Mouse (Mus musculus) embryonic facial prominence, embryonic 13.5 days (tissue): ENCODE measurements around the gene Hcrt. TPM values are rescaled to one million over a fixed set of nuclear protein-coding genes. Genes with fewer than 3 reads are reported as not detected.

Experiments
- ATAC-seq: fragments of 200-750 bp; cut with Nextera tagmentation; 2 replicates; pipeline ENCODE4 v1.8.0; 2017; ENCODE audit warnings: low read depth; ENCODE audit not compliant: insufficient number of reproducible peaks, insufficient read depth, low FRiP score, low TSS enrichment
- H3K27ac ChIP-seq: fragments of 300-500 bp; sonication (generic); 2 replicates; pipeline ENCODE4 v1.5.1; 2015; ENCODE audit warnings: moderate library complexity, mild to moderate bottlenecking, inconsistent platforms
- H3K27me3 ChIP-seq: fragments of 300-500 bp; sonication (generic); 2 replicates; pipeline ENCODE4 v1.6.1; 2015; ENCODE audit warnings: mild to moderate bottlenecking, inconsistent platforms
- H3K36me3 ChIP-seq: fragments of 300-500 bp; sonication (generic); 2 replicates; pipeline ENCODE4 v1.6.1; 2015; ENCODE audit warnings: mild to moderate bottlenecking, inconsistent platforms
- H3K4me1 ChIP-seq: fragments of 300-500 bp; sonication (generic); 2 replicates; pipeline ENCODE4 v1.6.1; 2015; ENCODE audit warnings: inconsistent platforms
- H3K4me2 ChIP-seq: fragments of 300-500 bp; sonication (generic); 2 replicates; pipeline ENCODE4 v1.6.1; 2015; ENCODE audit warnings: moderate library complexity, mild to moderate bottlenecking, inconsistent platforms
- H3K4me3 ChIP-seq: fragments of 300-500 bp; sonication (generic); 2 replicates; pipeline ENCODE4 v1.5.1; 2015; ENCODE audit warnings: mild to moderate bottlenecking, inconsistent platforms
- H3K9ac ChIP-seq: fragments of 300-500 bp; sonication (generic); 2 replicates; pipeline ENCODE4 v1.6.1; 2015; ENCODE audit warnings: mild to moderate bottlenecking, inconsistent platforms
- H3K9me3 ChIP-seq: fragments of 300-500 bp; sonication (generic); 2 replicates; pipeline ENCODE4 v1.6.1; 2016; ENCODE audit warnings: inconsistent platforms
- WGBS: fragments of 180-500 bp; shearing (Covaris S2); methylation state at CpG from one replicate; pipeline ENCODE4 v1.1.7; 2015; ENCODE audit warnings: mixed read lengths; 5-methylcytosine and 5-hydroxymethylcytosine counted together
- polyA plus RNA-seq: library from polyadenylated mRNA; unstranded; fragments of >200 nt; fragmentation: Nextera tagmentation; extraction: Ambion mirVana; gene quantifications from 2 replicates; pipeline ENCODE4 v1.2.1, GENCODE M21; 2015

Hcrt gene
- polyA plus RNA-seq, 1 experiment from 2014 or later: not detected

DNA sequence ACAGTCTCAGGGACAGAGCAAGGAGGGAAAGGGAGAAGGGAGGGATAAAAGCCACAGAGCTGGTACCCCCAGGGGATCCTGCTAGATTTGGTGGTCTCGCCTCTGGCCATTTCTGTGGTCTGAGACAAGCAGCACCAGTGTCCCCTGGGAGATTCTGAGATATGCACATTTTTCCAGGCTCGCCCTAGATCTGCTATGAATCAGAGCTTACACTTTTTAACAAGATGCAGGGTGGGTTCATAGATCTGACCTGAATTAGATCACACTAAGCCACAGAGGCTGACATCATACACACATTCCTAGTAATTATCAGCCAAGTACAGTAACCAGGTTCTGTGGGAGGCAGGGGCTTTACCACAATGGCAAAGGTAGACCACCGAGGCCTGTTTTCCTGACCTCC, 27.0 kb upstream of the Hcrt start:
- Histone ChIP-seq H3K27me3 (no peaks in the 10 kb centered on the region), H3K9ac (no peak overlapping the region), H3K9me3 (no peaks in the 10 kb centered on the region), H3K4me3 (no peak overlapping the region), H3K36me3 (peaks cover 26% of the 10 kb centered on the region; the same call in 1 of the 2 replicates), H3K4me1 (peaks cover 22% of the 10 kb centered on the region), H3K27ac (peak overlapping the region; percentile 81), H3K4me2 (no peak overlapping the region)
- 40% methylated on average over 3 of the region's 3 CpGs for WGBS
- ATAC-seq: no peak

DNA sequence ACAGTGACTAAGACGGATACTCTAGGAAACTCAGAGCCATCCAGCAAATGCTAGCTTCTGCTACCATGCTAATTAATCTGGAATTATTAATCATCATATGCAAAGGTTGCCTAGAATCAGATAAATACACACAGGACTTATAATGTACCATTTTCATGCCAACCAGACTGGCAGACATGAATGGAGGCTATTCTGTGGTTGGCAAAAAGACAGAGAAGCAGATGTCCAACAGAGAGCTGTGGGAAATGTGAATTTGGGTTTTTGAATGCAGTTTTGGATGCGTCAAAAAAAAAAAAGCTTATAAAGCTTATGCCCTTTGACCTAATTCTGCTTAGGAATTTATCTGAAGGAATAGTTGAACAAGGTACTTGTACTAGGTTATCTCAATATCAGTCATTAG, 23.0 kb upstream of the Hcrt start:
- Histone ChIP-seq H3K4me3 (no peak overlapping the region), H3K36me3 (peaks cover 53% of the 10 kb centered on the region), H3K9ac (no peak overlapping the region), H3K9me3 (no peaks in the 10 kb centered on the region), H3K4me2 (no peak overlapping the region), H3K4me1 (peaks cover 18% of the 10 kb centered on the region), H3K27ac (no peak overlapping the region), H3K27me3 (no peaks in the 10 kb centered on the region)
- no peak for ATAC-seq
- 87% methylated on average over 2 of the region's 2 CpGs for WGBS

DNA sequence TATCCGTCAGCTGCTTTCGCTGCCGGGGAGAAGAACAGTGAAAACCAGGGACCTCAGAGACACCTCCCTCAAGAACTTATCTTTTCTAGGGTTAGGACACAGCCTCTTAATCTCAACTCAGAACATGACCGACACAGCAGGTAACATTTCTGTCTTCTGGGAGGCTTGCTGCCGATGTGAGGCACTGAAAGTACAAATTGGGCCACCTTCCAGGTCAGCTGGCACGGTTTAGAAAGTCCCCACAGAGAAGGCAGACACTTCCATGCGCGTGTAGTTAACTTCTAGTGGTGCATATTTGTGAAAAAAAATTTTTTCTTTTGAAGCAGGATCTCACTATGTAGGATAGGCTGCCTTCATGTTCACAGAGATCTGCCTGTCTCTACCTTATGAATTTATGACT, 21.6 kb upstream of the Hcrt start:
- 85% methylated on average over 8 of the region's 8 CpGs for WGBS
- ATAC-seq: no peak
- H3K4me1 ChIP-seq: peaks cover 4% of the 10 kb centered on the region
- H3K36me3 ChIP-seq: peaks cover 62% of the 10 kb centered on the region
- H3K9ac ChIP-seq: no peak overlapping the region
- H3K4me2 ChIP-seq: no peak overlapping the region
- H3K27ac ChIP-seq: no peak overlapping the region
- no peaks in the 10 kb centered on the region for H3K27me3 ChIP-seq
- H3K9me3 ChIP-seq: no peaks in the 10 kb centered on the region
- H3K4me3 ChIP-seq: no peak overlapping the region

DNA sequence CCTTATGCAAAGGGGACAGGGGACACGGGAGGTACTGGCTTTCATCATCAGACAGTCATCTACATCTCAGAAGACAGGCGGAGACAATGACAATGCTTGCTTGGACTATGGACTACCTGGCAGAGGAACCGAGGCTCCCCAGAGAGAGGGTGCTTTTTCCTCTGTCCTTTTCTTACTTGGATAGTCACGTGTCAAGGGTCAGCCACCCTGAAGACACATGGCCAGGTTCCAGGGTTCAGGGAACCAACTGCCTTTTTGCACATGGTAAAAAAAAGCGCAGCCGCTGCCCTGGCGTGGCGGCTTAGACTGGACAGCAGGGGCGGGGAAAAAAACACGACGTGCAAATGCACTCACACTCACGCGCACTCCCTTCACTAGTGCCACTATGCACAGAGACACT, 19.8 kb upstream of the Hcrt start:
- Histone ChIP-seq H3K9me3 (no peaks in the 10 kb centered on the region), H3K9ac (no peak overlapping the region), H3K4me2 (no peak overlapping the region), H3K4me1 (no peaks in the 10 kb centered on the region), H3K4me3 (no peak overlapping the region), H3K27ac (no peak overlapping the region), H3K27me3 (no peaks in the 10 kb centered on the region), H3K36me3 (peaks cover 59% of the 10 kb centered on the region)
- no peak for ATAC-seq
- 86% methylated on average over 13 of the region's 13 CpGs for WGBS

DNA sequence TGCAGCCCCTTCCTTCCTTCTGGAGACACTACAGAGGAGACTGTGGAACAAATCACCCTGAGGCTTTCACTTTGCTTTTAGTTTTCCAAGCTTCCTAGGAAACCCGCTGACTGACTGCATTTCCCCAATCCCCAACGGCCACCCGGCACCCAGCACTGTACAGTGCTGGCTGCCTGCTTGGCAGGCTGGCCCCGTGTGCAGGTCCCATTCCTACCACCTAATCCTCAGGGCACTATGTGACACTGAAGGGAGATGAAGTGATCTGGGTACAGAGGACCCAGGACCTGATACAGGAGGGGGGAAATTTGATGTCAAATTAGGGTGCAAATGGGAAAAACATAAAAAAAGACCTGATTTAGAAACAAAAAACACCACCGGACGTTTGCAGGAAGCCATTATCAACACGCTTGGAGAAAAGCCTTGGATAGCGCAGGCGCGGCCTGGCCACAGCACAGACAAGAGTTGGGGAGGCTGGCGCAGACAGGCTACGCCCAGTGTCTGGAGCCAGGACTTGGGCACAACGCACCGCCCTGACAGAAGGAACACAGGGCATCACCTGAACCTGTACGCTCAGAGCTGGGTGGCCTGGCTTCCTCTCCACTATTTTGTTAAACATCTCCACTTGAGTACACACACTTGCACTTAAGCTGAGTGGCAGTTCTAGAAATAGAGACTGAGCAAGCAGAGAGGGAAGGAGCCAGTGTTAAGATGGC, 19.2 kb upstream of the Hcrt start:
- Histone ChIP-seq H3K9ac (no peak overlapping the region), H3K4me3 (no peak overlapping the region), H3K27me3 (no peaks in the 10 kb centered on the region), H3K4me2 (no peak overlapping the region), H3K9me3 (no peaks in the 10 kb centered on the region), H3K27ac (no peak overlapping the region), H3K4me1 (no peaks in the 10 kb centered on the region), H3K36me3 (peaks cover 54% of the 10 kb centered on the region)
- WGBS: 82% methylated on average over 15 of the region's 15 CpGs
- ATAC-seq: no peak

DNA sequence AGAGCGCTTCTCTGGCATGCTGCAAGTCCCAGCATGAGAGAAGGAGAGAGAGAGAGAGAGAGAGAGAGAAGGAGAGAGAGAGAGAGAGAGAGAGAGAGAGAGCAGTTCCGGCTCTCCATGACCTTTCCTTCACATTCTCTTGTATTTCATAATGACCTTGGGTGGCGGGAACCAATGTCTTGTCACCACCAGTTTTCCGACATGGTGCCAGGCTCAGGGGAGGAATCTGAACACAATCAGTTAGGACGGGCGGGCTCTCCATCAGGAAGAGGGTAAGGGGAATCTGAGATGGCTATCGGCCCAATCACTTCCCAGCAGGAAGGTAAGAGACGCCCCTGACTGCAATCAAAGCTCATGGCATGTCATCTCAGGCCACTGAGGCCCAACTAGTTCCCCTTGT, 17.5 kb upstream of the Hcrt start:
- WGBS: 74% methylated on average over 8 of the region's 8 CpGs
- no peak for ATAC-seq
- H3K9me3 ChIP-seq: no peaks in the 10 kb centered on the region
- H3K9ac ChIP-seq: no peak overlapping the region
- peaks cover 45% of the 10 kb centered on the region for H3K36me3 ChIP-seq
- H3K4me1 ChIP-seq: no peaks in the 10 kb centered on the region
- H3K4me2 ChIP-seq: no peak overlapping the region
- no peaks in the 10 kb centered on the region for H3K27me3 ChIP-seq
- no peak overlapping the region for H3K4me3 ChIP-seq
- no peak overlapping the region for H3K27ac ChIP-seq

DNA sequence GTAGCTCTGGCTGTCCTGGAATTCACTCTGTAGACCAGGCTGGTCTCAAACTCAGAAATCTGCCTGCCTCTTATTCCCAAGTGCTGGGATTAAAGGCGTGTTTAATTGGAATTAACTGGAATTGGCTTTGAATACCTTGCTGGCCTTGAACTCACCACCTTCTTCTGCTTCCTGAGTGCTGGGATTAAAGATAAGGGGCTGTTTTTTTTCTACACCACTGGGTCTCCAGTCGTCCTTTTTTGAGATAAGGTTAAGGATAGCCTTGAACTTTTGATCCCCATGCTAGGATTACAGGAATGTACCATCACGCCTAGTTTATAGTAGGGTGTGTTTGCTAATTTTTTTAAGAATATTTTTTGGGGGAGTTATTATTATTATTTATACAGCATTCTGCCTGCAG, 15.3 kb upstream of the Hcrt start:
- 71% methylated on average over 3 of the region's 3 CpGs for WGBS
- ATAC-seq: no peak
- no peaks in the 10 kb centered on the region for H3K4me1 ChIP-seq
- no peaks in the 10 kb centered on the region for H3K9me3 ChIP-seq
- no peak overlapping the region for H3K4me2 ChIP-seq
- peaks cover 34% of the 10 kb centered on the region for H3K36me3 ChIP-seq
- no peaks in the 10 kb centered on the region for H3K27me3 ChIP-seq
- H3K27ac ChIP-seq: no peak overlapping the region
- H3K4me3 ChIP-seq: no peak overlapping the region
- no peak overlapping the region for H3K9ac ChIP-seq

DNA sequence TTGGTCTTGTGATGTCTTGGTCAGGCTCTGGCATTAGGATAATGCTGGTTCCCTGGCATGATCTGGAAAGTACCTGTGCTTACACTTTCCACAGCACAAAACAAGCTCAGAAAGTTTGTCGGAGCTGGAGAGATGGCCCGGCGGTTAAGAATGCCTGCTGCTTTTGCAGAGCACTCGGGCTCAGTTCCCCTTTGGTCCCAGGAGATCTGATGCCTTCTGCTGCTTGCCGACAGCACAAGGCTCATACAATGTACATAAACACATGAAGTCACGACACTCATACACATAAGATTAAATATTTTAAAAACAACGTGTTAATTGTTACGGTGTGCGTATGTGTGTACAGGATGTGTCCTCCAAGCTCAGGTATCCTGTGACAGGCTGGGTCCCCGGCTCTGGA, 13.2 kb upstream of the Hcrt start:
- no peaks in the 10 kb centered on the region for H3K4me1 ChIP-seq
- no peak overlapping the region for H3K9ac ChIP-seq
- no peak for ATAC-seq
- WGBS: 78% methylated on average over 10 of the region's 10 CpGs
- H3K9me3 ChIP-seq: no peaks in the 10 kb centered on the region
- H3K27me3 ChIP-seq: no peaks in the 10 kb centered on the region
- no peak overlapping the region for H3K27ac ChIP-seq
- H3K4me3 ChIP-seq: no peak overlapping the region
- no peak overlapping the region for H3K4me2 ChIP-seq
- peaks cover 14% of the 10 kb centered on the region; the same call in 1 of the 2 replicates for H3K36me3 ChIP-seq

DNA sequence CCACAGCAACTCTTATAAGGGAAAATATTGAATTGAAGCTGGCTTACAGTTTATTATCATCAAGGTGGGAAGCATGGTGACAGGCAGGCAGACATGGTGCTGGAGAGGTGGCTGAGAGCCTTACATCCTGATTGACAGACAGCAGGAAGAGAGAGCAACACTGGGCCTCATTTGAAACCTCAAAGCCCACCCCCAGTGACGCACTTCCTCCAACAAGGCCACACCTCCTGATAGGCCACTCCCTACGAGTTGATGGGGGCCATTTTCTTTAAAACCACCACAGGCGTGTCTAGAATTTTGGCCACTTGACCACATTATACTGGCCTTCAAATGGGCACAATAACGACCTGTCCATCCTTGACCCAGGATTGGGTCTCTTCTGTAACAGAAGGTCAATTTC, 11.5 kb upstream of the Hcrt start:
- no peak for ATAC-seq
- peaks cover 5% of the 10 kb centered on the region; the same call in 1 of the 2 replicates for H3K36me3 ChIP-seq
- no peak overlapping the region for H3K27ac ChIP-seq
- no peak overlapping the region for H3K4me3 ChIP-seq
- no peaks in the 10 kb centered on the region for H3K27me3 ChIP-seq
- peaks cover 6% of the 10 kb centered on the region for H3K4me1 ChIP-seq
- H3K9ac ChIP-seq: no peak overlapping the region
- no peaks in the 10 kb centered on the region for H3K9me3 ChIP-seq
- H3K4me2 ChIP-seq: no peak overlapping the region
- 82% methylated on average over 4 of the region's 4 CpGs for WGBS

DNA sequence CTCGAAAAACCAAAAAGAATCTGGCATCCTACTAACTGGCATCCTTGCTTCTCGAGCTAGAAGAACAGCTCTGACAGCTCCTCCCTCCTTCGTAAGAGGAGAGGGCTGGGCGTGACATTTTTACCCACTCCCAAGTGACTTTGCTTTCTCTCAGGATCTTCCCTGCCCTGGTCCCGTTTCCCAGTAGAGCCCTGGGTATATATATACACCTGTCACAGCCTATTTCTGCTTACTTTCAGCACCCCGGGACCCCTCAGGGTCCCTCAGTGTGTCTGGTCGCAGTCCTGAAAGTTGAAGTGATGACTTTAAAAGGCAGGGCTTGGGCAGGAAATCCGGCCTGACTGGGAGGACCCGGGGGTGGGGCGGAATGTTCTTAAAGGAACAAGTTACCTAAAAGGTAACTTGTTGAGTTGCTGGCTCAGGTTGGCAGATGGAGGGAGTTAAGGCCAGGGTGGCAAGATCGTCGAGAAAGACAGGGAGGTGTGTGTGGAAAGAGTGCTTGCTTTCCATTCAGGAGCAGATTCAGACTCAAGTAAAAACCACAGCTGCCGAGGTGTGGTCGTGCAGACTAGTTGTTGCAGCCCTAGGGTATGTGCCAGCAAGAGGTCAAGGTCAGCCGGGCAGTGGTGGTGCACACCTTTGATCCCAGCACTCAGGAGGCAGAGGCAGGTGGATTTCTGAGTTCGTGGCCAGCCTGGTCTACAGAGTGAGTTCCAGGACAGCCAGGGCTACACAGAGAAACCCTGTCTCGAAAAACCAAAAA, 8.1 kb upstream of the Hcrt start, which contains the start of gene Ghdc:
TSS of gene Ghdc (minus strand) at position 312 of the 763 bp plus-strand sequence.
- H3K4me3 ChIP-seq: peak within 1 kb of the TSS; percentile 57
- H3K27ac ChIP-seq: peak within 1 kb of the TSS; percentile 39; the same call in 1 of the 2 replicates
- H3K27me3 ChIP-seq: no peaks in the 10 kb centered on the region
- no peaks in the 10 kb centered on the region for H3K9me3 ChIP-seq
- H3K4me2 ChIP-seq: peak within 1 kb of the TSS; percentile 62
- ATAC-seq: no peak
- no peaks in the 10 kb centered on the region for H3K36me3 ChIP-seq
- peak within 1 kb of the TSS; percentile 69 for H3K9ac ChIP-seq
- 15% methylated on average over 17 of the region's 17 CpGs for WGBS
- H3K4me1 ChIP-seq: peaks cover 6% of the 10 kb centered on the region

DNA sequence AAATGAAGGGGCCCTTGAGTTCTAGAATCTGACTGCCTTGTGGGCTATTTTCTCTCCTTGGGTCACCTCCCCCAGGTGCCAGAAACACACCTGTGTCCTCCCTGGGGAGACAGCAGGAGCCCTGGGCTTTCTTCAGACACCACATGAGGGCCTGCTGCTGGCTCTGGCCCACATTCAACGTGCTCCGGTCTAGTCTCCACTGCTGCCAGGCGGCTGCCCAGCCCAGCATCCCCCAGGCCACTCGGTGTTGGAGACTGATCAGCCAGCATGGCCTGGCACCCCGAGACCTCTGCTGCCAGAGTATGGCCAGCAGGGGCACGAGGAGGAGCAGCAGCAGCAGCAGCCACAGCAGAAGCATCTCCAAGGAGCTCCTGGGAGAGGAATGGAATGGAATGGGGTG, 7.2 kb upstream of the Hcrt start:
- Histone ChIP-seq H3K27me3 (no peaks in the 10 kb centered on the region), H3K27ac (no peak overlapping the region), H3K9ac (peak overlapping the region; percentile 69)

DNA sequence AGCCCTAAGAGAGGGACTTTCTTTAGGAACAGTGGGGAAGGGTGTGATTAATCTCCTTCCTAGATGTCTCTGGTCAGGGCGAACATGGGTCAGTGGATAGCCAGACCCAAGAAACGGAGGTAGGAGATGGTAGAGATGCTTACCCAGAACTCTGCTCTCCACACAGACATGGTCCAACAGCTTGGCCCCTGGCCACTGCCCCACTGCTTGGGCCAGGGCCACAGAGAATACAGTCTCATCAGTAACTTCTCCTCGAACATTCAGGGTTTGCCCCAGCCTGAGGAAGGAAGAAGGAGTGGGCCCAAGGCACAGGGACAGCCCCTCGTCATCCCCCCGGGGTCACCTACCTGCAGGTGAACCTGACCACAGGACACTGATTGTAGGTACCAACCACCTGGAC, 5.1 kb upstream of the Hcrt start:
- 88% methylated on average over 5 of the region's 5 CpGs for WGBS
- no peaks in the 10 kb centered on the region for H3K36me3 ChIP-seq
- H3K4me3 ChIP-seq: no peak overlapping the region
- no peak overlapping the region for H3K4me2 ChIP-seq
- H3K27me3 ChIP-seq: peaks cover 6% of the 10 kb centered on the region
- H3K27ac ChIP-seq: no peak overlapping the region
- no peak overlapping the region for H3K9ac ChIP-seq
- no peaks in the 10 kb centered on the region for H3K9me3 ChIP-seq
- peaks cover 6% of the 10 kb centered on the region for H3K4me1 ChIP-seq
- ATAC-seq: no peak

More for the DNA sequence above, 7.2 kb upstream of the Hcrt start:
- H3K9me3 ChIP-seq: no peaks in the 10 kb centered on the region
- H3K4me3 ChIP-seq: peak overlapping the region; percentile 57
- no peaks in the 10 kb centered on the region for H3K36me3 ChIP-seq
- peak overlapping the region; percentile 62 for H3K4me2 ChIP-seq
- WGBS: 60% methylated on average over 6 of the region's 6 CpGs
- H3K4me1 ChIP-seq: peaks cover 6% of the 10 kb centered on the region
- ATAC-seq: no peak
